Mouse (Mus musculus): ENCODE measurements around the gene Eif3f. TPM values are rescaled to one million over a fixed set of nuclear protein-coding genes. Genes with fewer than 3 reads are reported as not detected.

Gene Eif3f
- 241 and 316 TPM in 2 replicates for total RNA-seq (2014; fragmentation: Nextera tagmentation)
- total RNA-seq (2017): 53.5 and 112 TPM in 2 replicates

DNA sequence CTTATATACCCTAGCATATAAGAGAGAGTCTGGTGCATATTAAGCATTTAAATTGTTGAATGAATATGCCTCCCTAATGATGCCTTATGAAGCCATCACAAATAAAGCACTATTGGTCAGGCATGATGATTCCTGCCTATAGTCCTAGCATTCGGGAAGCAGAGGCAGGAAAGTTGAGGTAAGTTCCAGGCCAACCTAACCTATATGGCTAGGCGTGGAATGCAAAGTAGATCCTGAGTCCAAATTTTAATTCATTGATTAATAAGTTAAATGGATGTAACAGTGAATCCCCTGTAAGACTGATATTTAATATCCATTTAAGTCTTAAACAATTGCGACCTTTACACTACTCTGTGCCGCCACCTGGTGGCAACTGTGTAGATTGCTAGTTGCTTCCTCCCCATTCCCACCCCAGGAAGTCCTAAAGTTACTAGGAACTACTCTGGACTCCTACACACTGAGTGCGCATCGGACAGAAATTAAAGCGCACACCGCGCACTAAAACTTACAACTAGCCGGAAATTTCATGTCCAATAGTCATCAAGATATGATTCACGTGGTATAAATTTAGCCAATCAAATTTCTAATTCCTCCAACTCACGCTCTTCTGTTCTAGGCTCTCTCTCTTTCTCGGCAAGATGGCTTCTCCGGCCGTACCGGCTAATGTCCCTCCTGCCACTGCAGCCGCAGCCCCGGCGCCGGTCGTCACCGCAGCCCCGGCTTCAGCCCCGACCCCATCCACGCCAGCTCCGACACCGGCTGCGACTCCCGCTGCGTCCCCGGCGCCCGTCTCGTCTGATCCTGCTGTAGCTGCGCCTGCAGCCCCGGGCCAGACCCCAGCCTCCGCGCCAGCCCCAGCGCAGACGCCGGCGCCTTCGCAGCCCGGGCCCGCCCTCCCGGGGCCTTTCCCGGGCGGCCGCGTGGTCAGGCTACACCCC, at the start of gene Eif3f:
Gene Eif3f, plus strand, starts transcription at position 624 of the 938 bp plus-strand sequence.
- ATAC-seq (replicated peaks; ENCODE audit: low FRiP score, low TSS enrichment, poor library complexity, severe bottlenecking): peak; percentile 94

DNA sequence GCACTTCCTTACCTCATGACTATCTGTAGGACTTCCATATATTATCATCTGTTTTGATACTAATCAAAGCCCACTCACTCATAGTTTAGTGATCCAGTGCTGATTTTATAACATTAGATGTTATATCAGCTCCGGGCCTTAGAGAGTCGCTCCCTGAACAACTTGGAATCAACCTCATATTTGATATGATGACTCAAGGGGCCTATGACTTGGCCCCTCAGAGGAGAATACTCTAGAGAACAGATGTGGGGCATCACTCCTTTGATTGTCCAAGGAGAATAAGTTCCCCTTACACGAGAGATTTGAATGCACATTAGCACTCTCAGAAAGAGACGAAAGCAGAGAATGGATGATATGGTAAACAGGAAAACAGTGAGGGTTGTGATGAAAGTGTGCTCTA, 49.3 kb upstream of the Eif3f start, which contains the start of gene Olfr518:
Gene Olfr518, minus strand, starts transcription at position 101 of the 400 bp plus-strand sequence.
- no peak for ATAC-seq (replicated peaks; ENCODE audit: low FRiP score, low TSS enrichment, poor library complexity, severe bottlenecking)

DNA sequence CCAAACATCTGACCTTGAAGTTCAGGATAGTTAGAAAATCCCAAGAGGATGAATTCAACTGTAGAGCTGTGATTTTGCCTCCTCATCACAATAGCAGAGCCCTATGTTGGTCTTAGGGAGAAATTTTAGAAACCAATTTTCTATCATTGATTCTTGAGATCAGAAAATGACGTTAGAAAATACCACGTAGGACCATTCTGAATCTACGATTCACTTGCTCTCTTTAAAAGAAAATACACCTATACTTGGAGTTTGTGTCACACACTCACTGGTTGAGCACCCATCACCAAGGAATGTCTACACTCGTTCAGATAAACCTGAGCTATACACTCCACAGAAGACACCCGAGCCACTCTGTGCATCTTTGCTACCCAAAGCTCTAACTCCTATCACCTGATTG, 39.9 kb upstream of the Eif3f start, which contains the start of gene Olfr519:
Gene Olfr519, minus strand, starts transcription at position 101 of the 400 bp plus-strand sequence.
- ATAC-seq (replicated peaks; ENCODE audit: low FRiP score, low TSS enrichment, poor library complexity, severe bottlenecking): no peak

DNA sequence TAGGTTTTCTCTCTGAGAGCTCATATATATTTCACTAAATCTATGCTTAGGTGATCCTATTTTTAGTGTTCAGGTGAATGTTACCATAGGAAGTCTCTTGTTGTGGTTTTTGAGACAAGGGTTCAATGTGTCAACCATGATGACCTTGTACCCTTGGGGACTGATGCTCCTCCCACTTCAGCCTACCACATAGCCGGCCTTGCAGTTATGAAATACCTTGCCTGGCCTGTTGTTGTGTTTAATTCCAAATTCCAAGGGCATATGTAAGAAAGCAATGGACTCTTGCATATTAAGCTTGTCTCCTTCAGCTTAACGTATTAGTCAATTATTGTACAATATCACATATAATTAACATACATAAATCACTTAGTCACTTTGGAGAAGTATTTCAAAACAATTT, 30.2 kb upstream of the Eif3f start:
- ATAC-seq (replicated peaks; ENCODE audit: low FRiP score, low TSS enrichment, poor library complexity, severe bottlenecking): no peak

DNA sequence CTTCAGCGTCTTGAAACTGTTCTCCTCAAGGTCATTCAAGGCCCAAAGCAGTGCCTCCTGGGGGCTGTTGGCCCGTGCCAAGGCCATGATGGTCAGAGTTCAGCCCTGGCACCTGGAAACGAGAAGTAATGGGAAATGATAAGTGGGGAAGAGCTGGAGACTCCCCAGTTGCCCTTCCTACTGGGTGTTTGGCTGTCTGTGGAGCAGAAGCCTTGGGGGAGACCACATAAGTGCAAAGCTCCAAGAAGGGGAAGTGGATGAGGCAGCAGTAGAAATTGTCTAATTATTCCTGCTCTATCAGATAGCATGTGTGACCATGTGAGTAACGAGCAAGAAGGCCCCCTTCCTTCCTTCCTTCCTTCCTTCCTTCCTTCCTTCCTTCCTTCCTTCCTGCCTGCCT, 7.2 kb upstream of the Eif3f start:
- no peak for ATAC-seq (replicated peaks; ENCODE audit: low FRiP score, low TSS enrichment, poor library complexity, severe bottlenecking)

DNA sequence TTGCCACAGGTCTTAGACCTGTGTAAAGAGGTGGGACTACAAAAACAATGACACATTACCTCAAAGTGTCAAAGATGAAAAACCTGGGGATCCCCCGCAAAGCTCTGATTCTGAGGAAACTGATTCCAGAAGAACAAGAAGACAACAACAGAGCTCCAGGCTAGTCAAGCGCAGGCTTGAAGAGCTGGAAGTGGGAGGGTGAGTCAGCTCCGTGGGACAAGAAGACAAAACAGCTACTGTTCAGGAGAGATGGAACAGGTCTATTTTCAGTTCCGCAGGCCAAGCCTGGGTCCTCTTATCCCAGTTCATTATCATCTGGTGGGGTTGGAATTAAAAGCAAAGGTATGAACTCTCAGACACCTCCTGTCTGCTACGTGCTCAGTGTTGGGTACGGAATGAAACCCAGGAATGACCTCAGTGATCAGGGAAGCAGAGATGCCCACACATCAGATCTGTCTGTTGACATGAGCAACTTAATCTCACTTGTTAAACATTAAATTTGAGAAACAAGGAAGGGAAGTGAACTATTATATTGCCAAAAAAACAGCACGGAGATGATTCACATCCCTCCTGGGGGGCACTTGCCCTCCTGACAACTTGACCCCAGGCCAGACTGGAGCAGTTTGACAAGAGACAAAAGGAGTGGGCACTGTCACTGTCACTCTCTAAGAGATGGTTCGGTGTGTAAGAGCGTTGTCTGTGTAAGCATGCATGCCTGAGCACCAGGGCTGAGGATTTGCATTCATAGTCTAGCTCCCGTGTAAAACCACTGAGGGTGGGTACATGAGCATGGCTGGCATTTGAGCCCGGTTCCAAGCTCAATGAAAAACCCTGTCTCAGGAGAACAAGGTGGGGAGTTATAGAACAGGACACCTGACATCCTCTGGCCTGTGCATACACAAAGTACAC, 5.7 kb upstream of the Eif3f start:
- no peak for ATAC-seq (replicated peaks; ENCODE audit: low FRiP score, low TSS enrichment, poor library complexity, severe bottlenecking)

DNA sequence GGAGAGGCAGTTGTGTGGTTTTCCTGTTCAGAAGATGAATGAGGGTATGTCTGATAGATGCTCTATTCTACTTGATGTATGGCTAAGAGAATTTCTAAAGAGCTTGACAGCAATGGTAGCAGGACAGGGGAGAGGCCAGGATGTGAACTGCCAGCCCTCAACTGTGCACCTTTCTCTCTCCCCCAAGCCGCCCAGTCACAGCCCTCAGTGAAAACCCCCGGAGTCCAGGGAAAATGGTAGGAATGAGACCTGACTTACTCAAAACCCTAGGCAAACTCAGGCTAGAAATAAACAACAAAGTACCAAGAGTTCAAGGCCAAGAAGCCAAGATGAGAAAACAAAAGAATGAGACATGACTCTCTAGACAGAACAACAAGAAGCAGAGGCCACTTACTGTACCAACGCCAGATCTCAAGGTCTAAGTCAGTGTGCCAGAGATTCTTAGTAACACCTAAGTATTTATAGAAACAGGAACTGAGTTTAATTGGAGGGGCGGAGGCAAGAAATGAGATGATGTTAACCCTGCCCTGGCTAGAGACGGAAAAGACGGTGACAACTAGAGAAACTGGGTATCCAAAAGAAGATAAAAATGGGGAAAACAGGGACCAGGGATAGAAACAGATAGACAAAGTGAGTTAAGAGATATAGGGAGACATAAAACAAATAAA, 4.4 kb upstream of the Eif3f start, which contains the start of gene Nlrp10:
Gene Nlrp10, minus strand, starts transcription at position 453 of the 668 bp plus-strand sequence.
- no peak for ATAC-seq (replicated peaks; ENCODE audit: low FRiP score, low TSS enrichment, poor library complexity, severe bottlenecking)

DNA sequence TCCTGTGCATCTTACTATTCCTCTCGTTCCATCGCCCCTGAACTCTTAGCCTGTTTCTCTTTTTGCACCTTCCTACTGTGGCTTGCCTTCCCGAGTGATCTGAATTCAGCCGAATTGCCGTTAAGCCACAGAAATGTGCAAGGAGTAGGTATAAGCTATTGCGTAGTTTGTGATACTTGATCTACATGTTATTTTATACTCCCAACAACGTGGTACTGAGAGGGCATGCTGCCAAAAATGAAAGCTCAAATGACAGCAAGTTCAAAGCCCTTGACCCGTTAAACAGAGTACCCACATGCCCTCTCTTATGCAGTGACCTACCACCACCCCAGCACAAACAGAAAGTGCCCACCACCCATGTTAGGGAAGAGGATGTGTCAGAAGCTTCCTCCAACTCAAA, 619 bp downstream of the Eif3f start:
- ATAC-seq (replicated peaks; ENCODE audit: low FRiP score, low TSS enrichment, poor library complexity, severe bottlenecking): 0 out of 2 replicates have a peak, but pooled peaks have one; percentile 8

DNA sequence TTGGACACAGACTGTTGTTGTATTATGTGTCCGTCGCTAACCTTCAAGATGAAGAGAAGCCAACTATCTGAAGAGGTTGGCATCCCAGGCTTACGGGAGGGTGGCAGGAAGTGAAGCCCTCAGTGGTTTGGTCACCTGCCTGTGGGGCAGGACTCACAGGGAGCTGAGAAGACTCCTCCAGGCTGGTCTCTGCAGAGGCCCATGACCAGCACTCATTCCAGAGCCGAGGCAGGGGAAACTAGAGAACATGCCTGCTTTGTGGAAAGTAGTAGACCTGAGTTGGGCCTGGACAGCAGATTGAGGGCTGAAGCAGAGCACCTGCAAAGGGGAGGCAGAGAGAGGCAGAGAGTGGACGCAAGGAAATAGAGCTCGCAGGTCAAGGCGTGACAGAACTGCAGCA, 1.2 kb downstream of the Eif3f start:
- ATAC-seq (replicated peaks; ENCODE audit: low FRiP score, low TSS enrichment, poor library complexity, severe bottlenecking): no peak

DNA sequence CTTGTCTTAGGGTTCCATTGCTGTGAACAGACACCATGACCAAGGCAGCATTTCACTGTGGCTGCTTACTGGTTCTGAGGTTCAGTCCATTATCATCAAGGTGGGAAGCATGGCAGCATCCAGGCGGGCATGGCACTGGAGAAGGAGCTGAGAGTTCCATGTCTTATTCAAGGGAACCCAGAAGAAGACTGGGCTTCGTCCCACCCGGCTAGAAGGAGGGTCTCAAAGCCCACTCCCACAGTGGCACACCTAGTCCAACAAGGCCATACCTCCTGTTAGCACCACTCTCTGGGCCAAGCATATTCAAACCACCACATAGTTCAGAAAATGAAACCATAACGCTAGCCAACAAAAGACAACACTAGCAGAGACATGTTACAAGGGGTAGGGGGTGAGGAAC, 2.4 kb downstream of the Eif3f start:
- ATAC-seq (replicated peaks; ENCODE audit: low FRiP score, low TSS enrichment, poor library complexity, severe bottlenecking): no peak

DNA sequence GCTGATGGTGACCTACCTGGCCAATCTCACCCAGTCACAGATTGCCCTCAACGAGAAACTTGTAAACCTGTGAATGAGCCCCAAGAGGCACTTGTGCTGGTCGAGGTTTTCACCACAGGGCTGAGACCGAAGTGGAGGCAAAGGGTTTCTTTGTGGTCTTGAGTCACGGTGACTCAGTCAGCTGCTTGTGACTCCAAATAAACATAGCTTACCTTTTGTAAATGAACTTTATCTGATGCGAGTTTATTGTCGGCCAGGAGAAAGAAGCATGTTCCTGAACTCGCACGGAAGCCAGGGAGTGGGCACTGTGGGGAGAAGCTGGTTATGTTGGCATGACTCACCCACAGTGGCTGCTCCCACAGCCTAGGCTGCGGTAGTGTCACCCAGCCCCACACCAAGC, 7.2 kb downstream of the Eif3f start:
- ATAC-seq (replicated peaks; ENCODE audit: low FRiP score, low TSS enrichment, poor library complexity, severe bottlenecking): no peak

DNA sequence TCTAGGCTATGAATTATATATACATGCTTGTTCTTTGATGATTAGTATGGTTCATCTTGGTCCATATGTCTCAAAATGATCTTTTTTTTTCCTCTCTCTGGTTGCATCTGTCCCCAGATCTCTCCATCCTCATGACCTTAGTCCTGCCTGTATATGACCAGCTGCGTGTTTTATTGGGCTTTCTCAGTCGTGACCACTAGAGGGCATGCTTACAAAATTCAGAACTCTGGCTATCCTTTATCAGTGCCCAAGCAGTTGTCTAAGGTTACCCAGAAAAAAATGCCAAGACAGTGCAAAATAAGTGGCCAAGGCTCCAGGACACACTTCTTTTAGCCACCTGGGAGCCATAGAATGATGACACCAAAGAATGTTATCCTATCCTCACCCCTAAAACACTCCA, 9.8 kb downstream of the Eif3f start:
- peak; percentile 91 for ATAC-seq (replicated peaks; ENCODE audit: low FRiP score, low TSS enrichment, poor library complexity, severe bottlenecking)

DNA sequence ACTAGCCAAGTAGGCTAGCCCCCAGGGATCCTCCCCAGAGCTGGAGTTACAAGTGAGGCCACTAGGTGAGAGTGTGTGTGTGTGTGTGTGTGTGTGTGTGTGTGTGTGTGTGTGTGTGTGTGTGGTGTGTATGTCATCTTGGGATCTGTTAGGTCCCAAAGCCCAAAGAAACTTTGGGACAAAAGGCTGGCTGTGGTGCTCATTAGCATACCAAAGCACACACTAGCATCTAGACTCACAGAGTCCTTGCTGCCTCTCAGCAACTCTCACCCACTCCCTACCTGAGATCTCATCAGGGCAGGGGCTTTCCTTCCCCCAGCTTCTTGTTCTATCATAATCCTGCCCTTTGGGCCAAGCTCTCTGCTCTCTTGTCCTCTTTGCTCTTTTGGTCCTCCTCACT, 14.4 kb downstream of the Eif3f start:
- no peak for ATAC-seq (replicated peaks; ENCODE audit: low FRiP score, low TSS enrichment, poor library complexity, severe bottlenecking)

DNA sequence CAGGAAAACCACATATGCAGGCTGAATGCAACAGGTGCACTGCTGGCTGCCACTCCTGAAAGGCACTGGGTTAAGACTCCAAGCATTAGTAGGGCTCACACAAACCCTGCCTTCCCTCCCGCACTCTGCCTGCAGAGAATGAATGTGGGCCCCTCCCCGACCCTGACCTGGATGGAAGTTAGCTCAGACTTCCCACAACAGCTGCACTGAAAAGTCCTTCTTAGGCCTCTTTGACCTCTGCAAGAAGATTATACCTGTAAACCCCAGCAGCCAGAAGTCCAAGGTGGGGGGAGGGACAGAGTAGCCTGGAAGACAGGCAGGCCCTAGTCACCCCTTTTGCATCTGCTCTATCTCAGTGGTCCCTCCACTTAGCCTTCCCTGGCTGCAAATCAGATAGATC, 15.1 kb downstream of the Eif3f start:
- no peak for ATAC-seq (replicated peaks; ENCODE audit: low FRiP score, low TSS enrichment, poor library complexity, severe bottlenecking)

DNA sequence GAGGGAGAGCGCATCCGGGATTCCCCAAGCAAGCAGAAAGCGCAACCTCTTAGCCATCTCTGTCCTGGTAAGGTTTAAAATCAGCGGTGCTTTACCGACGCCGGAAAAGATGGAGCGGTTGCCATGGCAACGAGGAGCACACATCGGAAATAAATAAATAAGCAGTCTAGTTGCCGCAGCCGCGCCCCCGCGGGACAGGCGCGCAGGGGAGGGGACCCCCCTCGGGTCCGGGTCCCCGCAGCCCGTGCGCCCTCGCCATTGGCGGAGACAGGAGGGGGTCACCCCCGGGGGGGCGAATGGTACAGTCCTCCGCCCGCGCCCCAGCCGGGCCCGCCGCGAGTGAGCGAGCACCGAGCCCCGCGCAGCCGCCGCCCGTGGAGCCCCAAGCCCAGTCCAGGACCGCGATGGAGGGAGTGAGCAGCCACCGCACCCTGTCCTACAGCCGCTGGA, 16.1 kb downstream of the Eif3f start, which contains the start of gene Tub:
Gene Tub, plus strand, starts transcription at position 27 of the 450 bp plus-strand sequence.
- ATAC-seq (replicated peaks; ENCODE audit: low FRiP score, low TSS enrichment, poor library complexity, severe bottlenecking): no peak

DNA sequence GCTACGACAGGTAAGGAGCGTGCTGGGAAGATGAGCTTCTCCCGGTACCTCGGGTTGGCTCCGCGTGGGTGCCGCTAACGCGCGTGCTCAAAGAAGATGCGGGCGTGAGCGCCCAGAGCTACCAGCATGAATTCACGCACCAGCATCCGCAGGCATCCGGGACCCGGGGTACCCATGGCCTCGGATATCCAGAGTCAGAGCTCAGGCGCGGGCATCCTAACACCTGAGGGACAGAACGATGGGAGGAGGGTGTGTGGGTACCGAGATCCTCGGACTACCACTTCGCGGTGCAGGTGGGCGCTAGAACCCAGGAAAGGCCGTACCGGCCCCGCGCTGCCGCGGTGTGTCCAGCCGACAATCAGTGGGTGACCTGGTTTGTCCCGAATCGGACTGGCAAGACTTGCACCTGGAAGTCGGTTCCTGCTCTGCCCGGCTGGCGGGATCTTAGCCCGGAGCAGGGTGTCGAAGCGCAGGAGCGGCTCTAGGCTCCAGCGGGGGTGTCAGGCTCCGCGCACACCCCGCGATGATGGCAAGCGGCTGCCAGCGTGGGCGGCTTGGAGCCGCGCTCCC, 16.6 kb downstream of the Eif3f start:
- no peak for ATAC-seq (replicated peaks; ENCODE audit: low FRiP score, low TSS enrichment, poor library complexity, severe bottlenecking)

DNA sequence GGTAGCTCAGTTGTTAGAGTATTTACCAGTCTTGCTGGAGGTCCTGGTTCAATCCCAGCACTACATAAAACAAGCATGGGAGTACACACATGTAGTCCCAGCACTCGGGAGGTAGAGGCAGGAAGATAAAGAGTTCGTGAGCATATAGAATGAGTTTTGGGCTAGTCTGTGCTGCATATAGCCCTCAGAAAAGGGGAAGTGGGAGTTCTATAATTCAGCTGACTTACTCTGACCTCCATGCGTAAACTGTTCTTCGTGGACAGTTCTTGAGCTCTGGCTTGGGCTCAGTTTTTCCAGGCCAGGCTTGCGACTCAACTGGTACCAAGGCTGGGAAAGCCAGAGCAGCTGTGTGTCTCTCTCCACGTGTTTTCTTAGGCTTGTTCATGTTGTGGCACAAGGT, 18.6 kb downstream of the Eif3f start:
- ATAC-seq (replicated peaks; ENCODE audit: low FRiP score, low TSS enrichment, poor library complexity, severe bottlenecking): no peak

DNA sequence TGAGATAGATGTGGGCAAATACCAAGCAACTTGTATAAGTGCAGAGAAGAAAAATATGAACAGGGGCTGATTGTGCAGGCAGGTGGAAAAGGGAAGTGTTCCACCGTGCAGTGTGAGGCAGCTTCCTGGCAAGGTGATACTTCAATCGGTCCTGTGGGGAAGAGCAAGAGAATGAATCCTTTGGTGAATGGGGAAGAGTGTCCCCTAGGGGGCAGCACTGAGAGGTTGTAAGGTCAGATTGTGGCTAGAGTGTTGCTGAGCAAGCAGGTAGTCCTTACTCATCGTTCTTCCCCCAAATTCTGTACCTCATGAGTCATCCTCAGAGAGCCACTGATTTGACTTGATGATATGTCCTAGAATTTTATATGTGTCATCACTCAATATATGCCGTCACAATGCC, 20.0 kb downstream of the Eif3f start:
- ATAC-seq (replicated peaks; ENCODE audit: low FRiP score, low TSS enrichment, poor library complexity, severe bottlenecking): peak; percentile 84

DNA sequence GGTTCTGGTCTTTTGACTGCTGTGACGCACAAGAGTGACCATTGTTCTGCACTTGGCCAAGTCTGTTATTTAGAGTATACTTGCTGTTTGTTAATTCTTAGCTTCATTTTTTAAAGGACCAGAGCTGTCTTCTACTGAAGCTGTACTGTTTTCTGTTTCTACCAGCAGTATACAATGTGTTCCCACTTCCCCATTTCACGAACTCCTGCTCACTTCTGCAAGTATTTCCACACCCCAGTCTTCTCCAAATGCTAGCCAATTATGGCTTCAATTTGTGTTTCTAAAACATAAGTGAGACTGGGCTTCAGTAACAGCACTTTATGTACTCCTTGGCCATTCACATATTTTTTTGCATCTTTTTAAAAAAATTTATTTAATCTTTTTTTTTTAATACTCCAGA, 23.5 kb downstream of the Eif3f start:
- ATAC-seq (replicated peaks; ENCODE audit: low FRiP score, low TSS enrichment, poor library complexity, severe bottlenecking): no peak
